Mouse (Mus musculus): ENCODE measurements around the gene Nfatc3. TPM values are rescaled to one million over a fixed set of nuclear protein-coding genes. Genes with fewer than 3 reads are reported as not detected.
A peak's percentile ranks its signal among the peaks of the same experiment; 100 is the strongest.

Gene Nfatc3
- total RNA-seq, 2 experiments from 2014 or later: 26.5 to 104 TPM

DNA sequence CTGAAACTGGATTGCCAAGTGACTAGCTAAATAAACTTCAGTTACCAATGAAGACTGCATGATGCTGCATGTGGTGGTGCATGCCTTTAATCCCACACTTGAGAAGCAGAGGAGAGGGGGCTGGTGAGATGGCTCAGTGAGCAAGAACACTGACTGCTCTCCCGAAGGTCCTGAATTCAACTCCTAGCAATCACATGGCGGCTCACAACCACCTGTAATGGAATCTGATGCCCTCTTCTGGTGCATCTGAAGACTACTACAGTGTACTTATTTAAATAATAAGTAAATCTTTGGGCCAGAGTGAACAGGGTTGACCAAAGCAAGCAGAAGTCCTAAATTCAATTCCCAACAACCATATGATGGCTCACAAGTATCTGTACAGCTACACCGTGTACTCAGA is 64.8 kb downstream of the Nfatc3 start:
- no peak for ATAC-seq (ENCODE audit: poor library complexity, severe bottlenecking)

DNA sequence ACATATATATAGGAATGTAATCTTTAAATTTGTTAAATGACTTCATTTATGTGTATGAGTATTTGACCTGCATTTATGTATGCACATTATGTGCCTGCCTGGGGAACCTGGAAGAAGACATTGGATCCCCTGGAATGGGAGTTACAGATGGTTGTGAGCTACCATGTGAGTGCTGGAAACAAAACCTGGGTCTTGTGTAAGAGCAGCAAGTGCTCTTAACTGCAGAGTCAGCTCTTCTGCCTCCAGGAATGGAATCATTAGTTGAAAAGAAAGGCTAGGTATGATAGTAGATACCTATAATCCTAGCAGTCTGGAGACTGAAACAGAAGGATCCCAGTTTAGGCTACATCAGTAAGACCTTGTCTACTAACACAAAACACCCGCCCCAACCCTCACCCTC is 67.4 kb downstream of the Nfatc3 start:
- ATAC-seq (ENCODE audit: poor library complexity, severe bottlenecking): no peak

DNA sequence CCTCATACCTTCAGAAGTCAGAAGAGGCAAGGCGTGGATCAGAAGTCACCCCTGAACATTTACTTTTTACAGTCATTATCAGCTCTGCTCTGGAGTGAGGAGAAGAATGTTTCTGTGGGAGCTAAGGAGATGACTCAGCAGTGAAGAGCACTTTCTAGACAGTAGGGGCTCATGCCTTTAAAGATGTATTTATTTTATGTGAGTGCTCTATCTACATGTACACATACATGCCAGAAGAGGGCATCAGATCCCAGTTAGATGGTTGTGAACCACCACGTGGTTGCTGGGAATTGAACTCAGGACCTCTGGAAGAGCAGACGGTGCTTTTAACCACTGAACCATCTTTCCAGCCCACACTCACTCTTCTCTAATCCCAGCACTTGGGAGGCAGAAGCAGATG is 68.4 kb downstream of the Nfatc3 start:
- ATAC-seq (ENCODE audit: poor library complexity, severe bottlenecking): no peak

DNA sequence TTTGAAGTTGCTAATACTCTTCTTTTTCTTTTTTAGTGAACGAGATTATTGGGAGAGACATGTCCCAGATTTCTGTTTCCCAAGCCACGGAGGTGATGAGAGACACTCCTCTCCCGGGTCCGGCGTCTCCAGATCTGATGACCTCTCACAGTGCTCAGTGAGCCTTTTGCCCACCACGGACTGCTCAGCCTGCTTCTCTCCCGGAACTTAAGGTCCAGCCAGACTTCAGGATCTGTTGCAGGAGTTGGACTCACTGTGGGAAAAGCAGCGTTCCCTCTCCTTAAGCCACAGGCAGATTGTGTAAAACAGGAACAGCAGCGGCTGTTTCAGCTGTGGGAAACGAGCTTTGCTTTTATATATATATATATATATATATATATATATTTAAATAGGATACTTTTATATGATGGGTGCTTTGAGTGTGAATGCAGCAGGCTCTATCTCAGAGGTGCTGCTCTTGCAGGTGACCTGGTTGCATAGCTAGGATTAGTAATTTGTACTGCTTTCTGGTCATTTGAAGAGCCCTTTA is 69.3 kb downstream of the Nfatc3 start:
- no peak for ATAC-seq (ENCODE audit: poor library complexity, severe bottlenecking)

DNA sequence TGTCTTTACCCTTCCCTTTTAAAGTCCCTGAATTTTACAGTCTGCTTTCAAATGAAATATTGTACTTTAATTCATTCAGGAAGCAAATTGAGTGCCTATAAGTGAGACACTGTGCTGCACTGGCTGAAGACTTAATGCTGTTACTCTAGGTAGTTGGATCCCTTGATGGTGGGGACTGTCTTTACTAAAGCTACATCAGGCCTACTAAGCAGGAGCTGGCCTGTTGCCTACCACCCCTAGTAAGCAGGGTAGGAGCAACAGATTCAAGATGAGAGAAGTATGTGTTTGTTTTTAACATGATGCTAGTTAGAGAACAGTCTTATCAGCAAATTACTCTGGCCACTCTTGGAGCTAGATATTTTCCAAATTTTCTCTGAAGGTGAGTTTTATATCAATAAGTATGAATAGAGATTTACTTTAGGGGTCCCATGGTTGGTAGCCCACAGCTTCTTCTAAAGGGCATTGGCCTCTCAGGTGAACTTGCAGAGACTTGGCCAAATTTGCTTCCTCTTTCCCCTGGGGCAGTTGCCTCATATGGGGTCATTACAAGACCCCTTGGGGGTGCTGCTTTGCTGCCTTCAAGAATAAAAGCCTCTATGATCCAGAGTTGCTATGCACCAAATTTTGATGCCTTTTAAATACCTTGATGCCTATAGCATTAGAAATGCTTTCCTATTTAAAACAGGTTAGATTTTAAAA is 70.7 kb downstream of the Nfatc3 start:
- no peak for ATAC-seq (ENCODE audit: poor library complexity, severe bottlenecking)

DNA sequence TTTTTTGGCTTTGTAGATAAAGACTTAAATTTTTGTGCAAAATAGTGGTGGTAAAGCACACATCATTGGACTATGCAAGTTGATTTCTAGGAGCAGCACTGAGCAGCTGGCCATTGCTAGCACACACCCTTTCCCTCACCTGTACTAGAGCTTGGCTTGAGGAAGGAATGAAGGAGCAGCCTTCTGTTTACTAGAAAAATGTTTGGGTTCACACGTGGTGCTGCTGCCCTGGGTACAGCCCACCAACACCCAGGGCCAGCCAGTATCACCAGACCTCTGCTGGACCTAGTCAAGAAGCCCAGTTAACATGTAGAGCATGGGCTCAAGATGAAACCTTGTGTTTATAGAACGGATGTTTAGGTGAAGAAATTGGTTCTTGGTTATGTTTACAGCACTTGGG is 71.4 kb downstream of the Nfatc3 start:
- ATAC-seq (ENCODE audit: poor library complexity, severe bottlenecking): no peak

DNA sequence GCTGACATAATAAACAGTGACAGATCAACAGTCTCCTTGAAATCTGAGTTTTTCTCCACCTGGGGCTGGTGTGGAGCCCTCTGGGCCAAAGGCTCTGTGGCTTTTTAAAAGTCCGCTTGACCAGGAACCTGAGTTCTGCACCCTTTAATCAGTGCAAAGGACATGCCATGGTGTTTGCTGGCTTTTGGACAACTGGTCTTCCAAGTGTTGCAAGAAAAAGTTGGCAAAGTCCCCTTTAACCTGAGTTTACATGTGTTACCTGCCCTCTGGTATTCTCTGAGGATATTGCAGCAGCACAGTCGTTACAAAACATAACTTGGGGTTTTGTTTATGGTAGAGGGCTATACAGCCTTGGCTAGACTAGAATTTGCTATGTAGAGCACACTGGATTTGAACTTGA is 71.9 kb downstream of the Nfatc3 start:
- ATAC-seq (ENCODE audit: poor library complexity, severe bottlenecking): no peak

DNA sequence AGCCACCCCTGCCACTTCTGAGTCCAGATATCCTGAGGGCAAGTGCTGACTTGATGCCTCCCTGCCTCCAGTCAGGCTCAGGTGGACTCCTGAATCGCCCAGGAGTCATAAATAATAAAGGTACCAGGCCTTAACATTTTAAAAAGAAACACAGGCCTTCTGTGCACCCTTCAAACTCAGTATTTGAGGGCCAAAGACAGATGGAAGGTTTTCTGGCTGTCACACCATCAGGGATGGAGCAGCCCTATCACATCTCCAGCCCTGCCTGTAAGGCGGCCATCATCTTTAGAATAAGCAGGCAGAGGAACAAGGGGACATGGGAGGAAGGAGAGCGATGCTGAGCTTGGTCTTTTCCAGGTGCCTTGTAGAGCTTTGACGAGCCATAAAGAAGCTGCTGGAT is 72.4 kb downstream of the Nfatc3 start:
- ATAC-seq (ENCODE audit: poor library complexity, severe bottlenecking): no peak

DNA sequence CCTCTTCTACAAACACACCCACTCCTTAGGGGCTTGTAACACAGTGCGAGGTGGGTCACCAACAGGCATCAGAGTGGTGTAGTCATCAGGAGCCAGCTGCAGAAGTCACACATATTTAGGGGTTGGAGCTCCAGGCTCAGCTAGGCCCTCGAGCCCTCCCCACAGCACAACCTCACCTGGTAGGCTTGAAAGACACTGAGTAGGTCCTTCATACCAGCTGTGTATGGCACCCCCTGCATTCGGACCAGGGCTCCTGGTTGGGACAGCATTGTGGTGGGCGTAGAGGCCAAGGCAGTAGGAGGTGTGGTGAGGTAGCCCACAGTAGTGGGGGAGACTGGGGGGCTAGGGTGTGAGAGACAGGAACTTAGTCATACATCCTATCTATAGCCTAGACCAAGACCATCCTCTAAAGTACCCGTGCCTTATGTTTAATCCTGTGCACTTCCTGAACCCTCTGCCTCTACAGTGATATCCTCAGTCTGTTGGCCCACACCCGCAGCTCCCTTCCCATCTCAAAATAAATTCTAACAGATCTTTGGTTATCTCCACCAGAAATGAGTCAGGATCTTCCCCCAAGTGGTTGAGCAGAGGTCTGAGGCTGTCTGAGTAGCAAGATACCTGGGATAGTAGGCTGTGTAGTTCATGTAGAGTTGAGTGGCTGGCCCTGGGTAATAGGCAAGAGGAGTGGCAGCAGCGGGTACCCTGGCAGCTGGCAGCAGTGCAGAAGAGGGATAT is 73.0 kb downstream of the Nfatc3 start:
- ATAC-seq (ENCODE audit: poor library complexity, severe bottlenecking): no peak

DNA sequence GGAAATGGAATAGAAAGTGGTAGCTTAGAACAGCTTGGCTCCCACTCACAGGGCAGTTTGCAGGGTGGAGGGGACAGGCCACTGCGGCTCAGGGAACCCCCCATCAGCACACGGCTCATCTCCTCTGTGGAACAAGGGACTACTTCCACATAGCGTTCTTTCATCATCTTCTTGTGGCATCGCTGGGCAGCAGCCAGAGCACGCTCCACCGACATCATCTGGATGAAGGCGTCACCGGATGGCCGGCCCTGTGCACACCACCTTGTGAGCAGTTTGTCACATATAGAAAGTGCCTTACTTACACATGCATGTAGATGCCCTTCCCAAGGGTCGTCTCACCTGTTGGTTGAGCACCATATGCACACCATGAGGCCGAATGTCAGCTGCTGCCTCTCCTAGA is 73.7 kb downstream of the Nfatc3 start:
- ATAC-seq (ENCODE audit: poor library complexity, severe bottlenecking): no peak

DNA sequence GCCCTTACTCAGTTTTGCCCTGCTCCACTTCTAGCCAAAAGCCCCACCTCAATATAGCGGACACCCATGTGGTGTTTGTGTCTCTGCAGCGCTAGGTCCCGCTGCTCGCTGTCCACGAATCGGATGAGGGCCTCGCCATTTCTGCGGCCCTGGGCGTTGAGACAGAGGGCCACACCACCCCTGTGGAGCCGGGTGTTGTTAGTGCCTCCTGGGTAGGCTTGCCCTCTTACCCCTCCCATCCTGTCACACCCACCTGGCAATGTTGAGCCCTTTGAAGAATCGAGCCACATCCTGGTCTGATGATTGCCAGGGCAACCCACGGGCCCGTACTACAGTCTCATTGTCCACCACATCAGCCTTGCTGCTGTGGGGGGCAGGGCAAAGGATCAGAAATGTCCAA is 74.9 kb downstream of the Nfatc3 start:
- ATAC-seq (ENCODE audit: poor library complexity, severe bottlenecking): no peak

DNA sequence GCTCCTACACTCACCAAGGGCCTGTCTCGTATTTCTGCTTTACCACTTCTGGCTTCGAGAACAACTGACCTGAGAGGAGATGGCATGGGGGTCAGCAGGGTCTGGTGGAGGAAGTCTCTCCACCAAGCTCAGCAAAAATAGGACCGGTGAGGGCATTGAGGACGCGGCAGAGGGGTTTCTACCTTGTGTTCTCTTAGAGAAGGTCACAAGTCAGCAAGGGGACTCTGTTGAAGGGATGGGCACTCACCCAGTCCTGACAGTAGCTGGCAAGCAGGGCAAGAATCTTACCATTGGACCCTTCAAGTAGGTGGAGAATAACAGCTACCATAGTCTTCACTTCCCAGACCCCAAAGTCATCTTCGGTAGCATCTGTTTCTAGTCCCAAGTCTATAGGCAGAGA is 75.3 kb downstream of the Nfatc3 start:
- no peak for ATAC-seq (ENCODE audit: poor library complexity, severe bottlenecking)

DNA sequence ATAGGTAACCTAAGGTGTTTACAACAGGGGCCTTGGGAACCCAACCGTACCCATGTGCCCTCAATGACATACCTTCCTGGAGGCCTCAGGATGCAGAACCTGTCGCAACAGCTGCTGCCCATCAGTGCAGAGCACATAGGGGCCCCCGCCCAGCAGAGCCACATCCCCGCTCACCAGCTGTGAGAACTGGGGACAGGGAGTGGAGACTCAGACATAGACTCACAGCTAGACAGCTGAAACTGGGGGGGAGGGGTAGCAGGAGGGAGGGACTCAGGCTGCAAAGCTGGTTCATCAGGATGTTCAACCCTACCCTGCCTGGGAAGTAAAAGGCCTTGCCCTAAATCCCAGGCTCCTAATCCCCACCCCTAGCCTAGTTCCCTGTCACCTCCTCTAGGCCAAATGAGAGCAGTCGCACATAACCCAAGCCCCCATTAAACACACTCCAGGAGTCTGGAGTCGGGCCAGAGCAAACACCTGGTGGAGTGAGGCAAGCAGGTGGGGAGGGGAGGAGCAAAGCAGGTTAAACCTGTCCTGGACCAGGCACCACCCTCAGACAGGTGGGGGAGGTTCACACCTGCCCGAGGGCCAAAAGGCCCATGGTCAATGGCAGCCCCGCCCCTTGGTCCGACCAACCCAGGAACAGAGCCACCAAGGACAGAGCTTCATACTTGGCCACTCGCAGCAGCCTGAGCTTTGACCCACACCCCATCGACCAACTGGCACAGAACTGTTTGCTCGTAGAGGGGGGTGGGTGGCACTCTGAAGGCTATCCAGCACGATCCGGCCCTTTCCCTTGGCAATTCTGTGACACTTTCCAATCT is 76.3 kb downstream of the Nfatc3 start:
- no peak for ATAC-seq (ENCODE audit: poor library complexity, severe bottlenecking)

DNA sequence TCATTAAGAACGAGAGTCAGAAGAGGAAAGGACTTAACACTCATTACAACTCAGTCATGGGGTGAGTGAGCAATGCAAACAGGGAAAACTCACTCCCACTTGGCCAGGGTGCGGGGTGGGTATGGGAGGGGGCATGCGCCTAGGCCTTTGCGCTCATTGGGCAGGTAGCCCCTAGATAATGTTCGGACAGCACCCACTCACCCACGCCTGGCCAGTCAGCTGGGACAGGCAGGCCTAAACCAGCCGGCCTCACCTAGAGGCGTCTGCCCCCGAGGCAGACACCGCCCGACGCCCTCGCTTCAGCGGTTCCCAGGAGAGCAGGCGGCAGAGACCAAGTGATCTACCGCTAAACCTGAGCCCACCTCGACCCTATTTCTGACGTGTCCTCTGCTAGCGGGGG is 77.0 kb downstream of the Nfatc3 start:
- ATAC-seq (ENCODE audit: poor library complexity, severe bottlenecking): no peak

DNA sequence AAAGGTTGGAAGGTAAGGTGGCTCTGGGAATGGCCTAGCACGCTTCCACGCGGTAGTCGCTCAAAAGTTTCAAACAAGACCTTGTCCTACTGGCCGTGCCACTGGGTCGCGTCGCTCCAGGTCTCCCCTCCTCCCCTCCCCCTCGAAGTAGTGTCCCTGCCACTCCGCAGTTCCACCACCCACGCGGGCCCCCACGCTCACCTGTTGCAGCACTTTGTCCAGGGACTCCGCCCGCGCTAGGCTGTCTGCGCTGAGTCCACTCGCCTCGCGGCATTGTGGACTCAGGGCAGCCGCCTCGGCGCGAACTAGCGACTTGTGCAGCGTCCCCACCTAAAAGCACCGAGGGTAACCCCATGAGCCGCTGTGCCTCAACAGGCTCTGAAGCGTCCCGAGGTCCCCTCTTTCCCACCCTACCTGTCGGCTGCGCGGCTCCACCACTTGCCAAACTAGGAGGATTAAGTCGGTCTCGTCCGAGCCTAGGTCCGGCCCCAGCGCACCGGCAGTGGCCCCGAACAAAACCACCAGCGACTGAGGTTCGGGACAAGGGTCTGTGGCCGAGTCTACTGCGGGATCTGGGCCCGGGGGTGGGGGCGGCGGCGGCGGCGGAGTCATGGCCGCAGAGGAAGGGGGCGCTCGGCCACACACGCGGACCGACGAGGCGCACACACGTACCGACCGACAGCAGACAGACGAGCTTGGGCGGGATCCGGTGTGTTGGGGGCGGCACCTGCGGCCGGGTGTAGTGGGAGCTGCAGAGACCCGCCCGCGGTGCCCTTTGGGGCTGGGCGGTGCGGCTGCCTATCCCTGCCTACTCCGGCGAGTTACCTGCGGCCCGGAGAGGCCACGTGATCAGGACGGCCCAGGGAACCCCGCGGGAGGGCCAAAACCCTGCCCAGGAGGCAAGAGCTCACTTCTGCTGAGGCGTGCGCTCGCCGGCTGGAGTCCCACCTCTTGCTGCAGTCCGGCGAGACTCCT is 77.8 kb downstream of the Nfatc3 start, which contains the start of gene Esrp2:
Gene Esrp2 (minus strand): TSS at position 819 of the 975 bp plus-strand sequence.
- ATAC-seq (ENCODE audit: poor library complexity, severe bottlenecking): 0 out of 2 replicates have a peak, but pooled peaks have one; percentile 20

DNA sequence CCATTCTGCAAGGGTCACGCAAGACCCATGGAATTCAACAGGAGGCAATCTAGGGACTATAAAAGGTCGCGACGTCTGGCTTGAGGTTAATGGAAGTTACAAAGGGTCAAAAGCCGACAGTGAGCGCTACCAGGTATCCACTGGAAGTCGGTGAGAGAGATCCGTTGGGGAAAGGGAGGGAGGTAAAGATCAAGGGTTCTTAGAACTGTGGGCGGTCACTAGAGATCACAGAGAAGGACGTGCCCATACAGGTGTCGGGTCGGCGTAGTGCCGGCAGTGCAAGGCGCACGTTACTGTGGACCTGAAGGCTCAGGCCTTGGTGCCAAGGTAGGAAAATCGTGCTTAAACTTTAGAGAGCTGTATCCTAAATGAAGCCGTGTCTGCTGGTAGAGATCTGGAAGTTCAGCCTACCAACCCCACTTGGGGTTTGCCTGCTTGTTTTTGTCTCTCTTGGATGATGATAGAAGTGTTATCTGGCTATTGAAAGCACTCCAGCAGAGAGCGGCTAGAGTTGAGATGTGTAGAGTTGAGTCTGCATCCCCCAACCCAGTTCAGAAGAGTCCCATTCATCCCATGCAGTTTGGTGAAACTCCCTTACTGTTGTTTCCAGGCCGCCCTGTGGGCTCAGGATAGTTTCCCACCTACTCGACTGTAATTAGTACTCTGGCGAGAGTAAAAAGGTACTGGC is 78.7 kb downstream of the Nfatc3 start:
- no peak for ATAC-seq (ENCODE audit: poor library complexity, severe bottlenecking)

DNA sequence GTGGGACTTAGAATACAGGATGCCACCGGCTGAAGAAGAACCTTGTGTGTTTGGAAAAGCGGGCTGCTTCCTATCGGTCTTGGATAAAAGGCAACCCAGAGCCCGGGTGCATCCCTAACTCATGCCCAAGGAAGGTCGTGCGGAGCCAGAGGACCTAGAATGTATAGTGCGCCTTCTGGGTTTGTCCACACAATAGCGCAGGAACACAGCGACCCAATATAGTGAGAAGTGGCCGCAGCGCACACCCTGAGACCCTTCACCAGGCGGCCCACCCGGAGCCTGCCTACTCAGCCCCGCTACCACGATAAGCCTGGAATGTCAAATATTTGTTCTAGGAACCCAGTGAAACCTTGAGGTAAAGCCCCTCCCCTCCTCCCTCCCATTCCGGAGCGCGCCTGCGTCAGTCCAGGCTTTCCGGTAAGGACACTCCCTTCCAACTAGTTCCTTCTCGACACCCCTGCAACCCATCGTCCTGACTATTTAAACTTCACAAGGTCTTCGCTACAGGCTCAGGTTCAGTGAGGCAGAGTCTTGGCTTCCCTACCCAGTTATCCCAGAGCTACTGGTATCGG is 79.4 kb downstream of the Nfatc3 start:
- ATAC-seq (ENCODE audit: poor library complexity, severe bottlenecking): peak; percentile 60

DNA sequence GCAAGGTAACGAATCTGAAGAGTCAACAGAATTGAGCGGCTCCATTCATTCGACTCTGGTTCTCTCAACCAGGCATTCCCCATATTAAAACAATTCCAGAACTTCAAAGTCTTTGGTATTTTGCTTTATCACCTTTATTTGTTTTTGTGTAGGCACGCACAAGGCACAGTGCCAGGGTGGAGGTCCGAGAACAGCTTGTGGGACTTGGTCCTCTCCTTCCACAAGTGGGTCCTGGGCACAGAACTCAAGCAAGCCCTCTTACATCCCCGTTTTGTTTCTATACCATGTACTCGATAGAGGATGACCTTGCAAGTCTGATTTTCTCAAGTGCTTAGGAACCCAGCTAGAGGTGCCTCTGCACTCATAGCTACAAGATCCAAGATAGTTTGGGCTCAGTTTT is 80.0 kb downstream of the Nfatc3 start:
- no peak for ATAC-seq (ENCODE audit: poor library complexity, severe bottlenecking)

DNA sequence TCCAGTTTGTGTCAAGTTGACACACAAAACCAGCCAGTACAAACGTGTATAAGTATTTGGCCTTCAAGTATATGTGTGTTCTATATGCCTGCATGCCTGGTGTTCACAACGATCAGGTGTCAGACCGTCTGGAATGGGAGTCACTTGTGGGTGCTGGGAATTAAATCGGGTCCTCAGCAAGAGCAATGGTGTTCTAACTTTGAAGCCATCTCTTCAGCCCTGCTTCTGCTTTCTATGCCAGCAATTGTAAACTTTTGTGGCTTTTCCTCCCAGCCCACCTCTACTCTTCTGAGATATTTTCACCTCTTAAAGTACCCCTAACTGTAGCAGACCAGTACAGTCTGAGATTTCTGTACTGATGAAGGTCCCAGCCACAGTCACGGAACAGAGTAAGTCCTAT is 81.6 kb downstream of the Nfatc3 start:
- ATAC-seq (ENCODE audit: poor library complexity, severe bottlenecking): no peak

All from megakaryocyte, adult 5-6 weeks (primary cell).